Mouse (Mus musculus): ENCODE data around the gene 4930556J24Rik. TPM values are rescaled to one million over a fixed set of nuclear protein-coding genes. Genes with fewer than 3 reads are reported as not detected.

Gene 4930556J24Rik
- polyA plus RNA-seq, 1 experiment from 2014 or later, result 0.15 TPM

DNA sequence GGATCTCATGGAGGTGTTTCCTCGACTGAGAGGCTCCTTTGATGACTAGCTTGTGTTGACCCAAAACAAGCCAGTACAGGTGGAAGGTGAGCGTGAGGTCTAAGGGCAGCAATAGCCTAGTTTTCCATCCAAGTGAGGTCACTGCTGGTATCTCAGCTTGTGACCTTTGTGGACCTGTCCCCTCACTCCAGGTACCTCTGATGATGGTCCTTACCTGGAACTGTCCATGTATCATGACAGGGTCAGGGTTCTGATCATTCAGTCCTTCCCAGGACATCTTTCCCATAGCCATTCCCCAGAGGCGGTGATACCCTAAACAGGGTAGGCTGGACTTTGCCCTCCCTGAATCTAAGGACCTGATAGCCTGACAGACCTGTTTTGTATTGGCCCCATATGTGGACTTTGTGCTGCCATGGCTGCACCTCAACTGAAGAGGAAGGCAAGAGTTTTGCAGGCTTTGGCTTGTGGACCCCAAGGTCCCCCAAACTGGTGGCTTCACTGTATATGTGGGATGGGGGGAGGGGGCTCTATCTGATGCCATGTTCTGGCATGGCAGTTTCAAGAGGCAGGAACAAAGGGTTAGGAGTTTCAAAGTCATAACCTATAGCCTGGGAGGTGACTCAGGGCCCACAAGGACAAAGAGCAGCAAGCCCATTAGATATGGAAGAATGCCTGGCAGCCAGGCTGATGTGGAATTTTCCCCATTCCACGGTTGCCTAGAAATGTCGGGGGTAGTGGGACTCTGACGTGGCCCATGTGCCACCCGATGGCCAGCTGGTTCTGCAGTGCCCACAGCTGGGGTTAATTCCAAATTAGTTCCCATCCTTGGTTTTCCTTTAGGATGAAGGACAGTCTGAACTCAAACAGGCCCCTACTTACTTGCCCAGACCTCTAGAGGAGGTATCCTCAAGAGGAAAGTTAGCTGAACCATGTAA lies 6.0 kb upstream of the 4930556J24Rik start:
- 58% methylated on average over 7 of the region's 7 CpGs for WGBS
- Histone ChIP-seq H3K4me1 (replicated peaks; ENCODE audit: control insufficient read depth, insufficient read depth, low read length) (no peaks in the 10 kb centered on the region), H3K9me3 (ENCODE audit: control insufficient read depth, low read length) (no peaks in the 10 kb centered on the region), H3K9ac (ENCODE audit: low read length) (no peak overlapping the region), H3K4me3 (ENCODE audit: low read depth, low read length) (peak overlapping the region; percentile 41; the same call in 1 of the 2 replicates), H3K36me3 (ENCODE audit: control insufficient read depth, insufficient read depth, low read length) (peaks cover 33% of the 10 kb centered on the region), H3K4me2 (ENCODE audit: low read length) (peak overlapping the region; percentile 52), H3K27ac (ENCODE audit: low read depth) (peak overlapping the region; percentile 57), H3K27me3 (replicated peaks; ENCODE audit: control insufficient read depth, insufficient read depth, low read length) (peaks cover 23% of the 10 kb centered on the region)
- ATAC-seq (replicated peaks; ENCODE audit: low FRiP score, low TSS enrichment, low read depth) (no peak; the same call in 1 of the 2 replicates), DNase-seq (ENCODE audit: low spot score) (peak; percentile 65)

DNA sequence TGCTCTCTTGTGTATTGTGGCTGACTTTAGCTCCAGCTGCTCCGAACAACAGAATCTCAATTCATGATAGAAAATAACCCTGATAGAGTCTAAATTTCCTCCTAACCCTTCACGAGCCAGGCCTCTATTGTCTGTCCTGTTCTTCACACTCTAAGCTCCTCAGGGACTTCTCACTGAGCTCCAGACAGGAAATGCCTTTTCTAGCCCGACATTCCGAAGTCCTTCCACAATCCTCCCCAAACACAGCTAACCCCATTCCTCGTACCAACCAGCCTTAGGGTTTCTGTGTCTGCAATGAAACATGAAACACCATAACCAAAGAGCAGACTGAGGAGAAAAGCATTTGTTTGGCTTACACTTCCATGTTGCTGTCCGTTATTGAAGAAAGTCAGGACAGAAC lies 5.0 kb upstream of the 4930556J24Rik start:
- Histone ChIP-seq H3K9me3 (ENCODE audit: control insufficient read depth, low read length) (no peaks in the 10 kb centered on the region), H3K27me3 (replicated peaks; ENCODE audit: control insufficient read depth, insufficient read depth, low read length) (peaks cover 23% of the 10 kb centered on the region), H3K4me2 (ENCODE audit: low read length) (0 out of 2 replicates have a peak overlapping the region, but pooled peaks have one; percentile 4), H3K27ac (ENCODE audit: low read depth) (no peak overlapping the region), H3K36me3 (ENCODE audit: control insufficient read depth, insufficient read depth, low read length) (peaks cover 43% of the 10 kb centered on the region), H3K9ac (ENCODE audit: low read length) (no peak overlapping the region), H3K4me1 (replicated peaks; ENCODE audit: control insufficient read depth, insufficient read depth, low read length) (no peaks in the 10 kb centered on the region), H3K4me3 (ENCODE audit: low read depth, low read length) (no peak overlapping the region)
- DNase-seq (ENCODE audit: low spot score), result no peak
- WGBS, result 65% methylated on average over 6 of the region's 6 CpGs
- ATAC-seq (replicated peaks; ENCODE audit: low FRiP score, low TSS enrichment, low read depth), result no peak

DNA sequence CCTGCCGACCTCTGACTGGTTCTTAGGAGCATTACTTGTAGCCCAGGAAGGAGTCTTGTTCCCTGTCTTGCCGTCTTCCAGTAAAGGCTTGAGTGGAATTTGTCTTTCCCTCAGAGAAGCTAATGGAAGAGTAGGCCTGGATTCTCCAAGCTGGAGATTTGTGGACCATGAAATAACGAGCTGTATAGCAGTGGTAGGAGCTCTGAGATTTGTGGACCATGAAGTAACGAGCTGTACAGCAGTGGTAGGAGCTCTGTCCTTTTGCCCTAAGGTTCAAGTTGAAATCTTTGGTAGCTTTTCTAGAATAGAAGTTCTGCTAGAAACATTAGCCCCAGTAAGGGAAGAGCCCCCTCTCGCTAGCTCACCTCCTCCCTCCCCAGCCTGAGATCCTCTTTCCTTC lies 1.8 kb upstream of the 4930556J24Rik start:
- DNase-seq (ENCODE audit: low spot score) (no peak), ATAC-seq (replicated peaks; ENCODE audit: low FRiP score, low TSS enrichment, low read depth) (no peak)
- 91% methylated on average over 5 of the region's 5 CpGs for WGBS

DNA sequence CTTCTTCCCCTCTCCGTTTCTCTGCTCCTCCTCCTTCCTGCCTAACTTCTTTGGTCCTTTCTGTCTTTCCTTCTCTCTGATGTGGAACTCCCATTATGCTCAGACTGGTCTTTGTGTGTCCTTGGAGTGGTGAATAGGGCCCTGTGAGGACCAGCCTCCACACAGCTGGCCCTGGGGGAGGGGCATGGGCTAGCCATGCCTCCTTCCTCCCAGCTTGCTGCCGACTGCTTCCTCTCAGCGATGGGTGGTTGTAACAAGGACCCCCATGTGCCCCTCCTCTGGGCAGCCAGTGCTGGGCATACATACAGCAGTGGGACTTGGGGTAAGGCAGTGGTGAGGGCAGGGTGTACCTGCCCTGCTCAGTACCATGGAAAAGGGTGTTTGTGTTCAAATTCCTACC lies 2.3 kb downstream of the 4930556J24Rik start:
- H3K9me3 ChIP-seq (ENCODE audit: control insufficient read depth, low read length), result no peaks in the 10 kb centered on the region
- H3K27me3 ChIP-seq (replicated peaks; ENCODE audit: control insufficient read depth, insufficient read depth, low read length), result no peaks in the 10 kb centered on the region
- no peaks in the 10 kb centered on the region for H3K4me1 ChIP-seq (replicated peaks; ENCODE audit: control insufficient read depth, insufficient read depth, low read length)
- no peak overlapping the region for H3K4me2 ChIP-seq (ENCODE audit: low read length)
- H3K9ac ChIP-seq (ENCODE audit: low read length), result no peak overlapping the region
- DNase-seq (ENCODE audit: low spot score) (no peak), ATAC-seq (replicated peaks; ENCODE audit: low FRiP score, low TSS enrichment, low read depth) (no peak)
- H3K36me3 ChIP-seq (ENCODE audit: control insufficient read depth, insufficient read depth, low read length), result peaks cover 99% of the 10 kb centered on the region
- H3K4me3 ChIP-seq (ENCODE audit: low read depth, low read length), result no peak overlapping the region
- H3K27ac ChIP-seq (ENCODE audit: low read depth), result no peak overlapping the region
- 78% methylated on average over 3 of the region's 3 CpGs for WGBS

More for the DNA sequence above, 1.8 kb upstream of the 4930556J24Rik start:
- Histone ChIP-seq H3K4me2 (ENCODE audit: low read length) (no peak overlapping the region), H3K4me1 (replicated peaks; ENCODE audit: control insufficient read depth, insufficient read depth, low read length) (no peaks in the 10 kb centered on the region), H3K27me3 (replicated peaks; ENCODE audit: control insufficient read depth, insufficient read depth, low read length) (peaks cover 9% of the 10 kb centered on the region), H3K9ac (ENCODE audit: low read length) (no peak overlapping the region), H3K27ac (ENCODE audit: low read depth) (no peak overlapping the region), H3K36me3 (ENCODE audit: control insufficient read depth, insufficient read depth, low read length) (peaks cover 73% of the 10 kb centered on the region), H3K9me3 (ENCODE audit: control insufficient read depth, low read length) (no peaks in the 10 kb centered on the region), H3K4me3 (ENCODE audit: low read depth, low read length) (no peak overlapping the region)

DNA sequence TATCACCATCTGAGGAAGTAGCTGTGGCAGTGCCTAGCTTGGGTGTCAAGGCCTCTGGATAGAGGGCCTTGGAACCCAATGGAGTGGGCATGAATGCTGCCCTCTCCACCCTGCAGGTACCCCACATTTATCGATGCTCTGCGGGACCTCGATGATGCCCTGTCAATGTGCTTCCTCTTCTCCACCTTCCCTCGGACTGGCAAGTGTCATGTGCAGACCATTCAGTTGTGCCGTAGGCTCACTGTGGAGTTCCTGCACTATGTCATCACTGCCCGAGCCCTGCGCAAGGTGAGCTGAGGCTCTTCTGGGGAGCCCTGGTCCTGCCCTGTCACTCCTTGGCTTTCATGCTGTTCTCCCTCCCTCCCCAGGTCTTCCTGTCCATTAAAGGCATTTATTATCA lies 3.5 kb downstream of the 4930556J24Rik start:
- no peak overlapping the region for H3K4me3 ChIP-seq (ENCODE audit: low read depth, low read length)
- H3K27me3 ChIP-seq (replicated peaks; ENCODE audit: control insufficient read depth, insufficient read depth, low read length), result no peaks in the 10 kb centered on the region
- H3K9ac ChIP-seq (ENCODE audit: low read length), result no peak overlapping the region
- no peak overlapping the region for H3K27ac ChIP-seq (ENCODE audit: low read depth)
- H3K4me1 ChIP-seq (replicated peaks; ENCODE audit: control insufficient read depth, insufficient read depth, low read length), result no peaks in the 10 kb centered on the region
- ATAC-seq (replicated peaks; ENCODE audit: low FRiP score, low TSS enrichment, low read depth), result no peak
- H3K4me2 ChIP-seq (ENCODE audit: low read length), result no peak overlapping the region
- no peak for DNase-seq (ENCODE audit: low spot score)
- H3K9me3 ChIP-seq (ENCODE audit: control insufficient read depth, low read length), result no peaks in the 10 kb centered on the region
- WGBS, result 94% methylated on average over 7 of the region's 7 CpGs
- H3K36me3 ChIP-seq (ENCODE audit: control insufficient read depth, insufficient read depth, low read length), result peaks cover 99% of the 10 kb centered on the region

DNA sequence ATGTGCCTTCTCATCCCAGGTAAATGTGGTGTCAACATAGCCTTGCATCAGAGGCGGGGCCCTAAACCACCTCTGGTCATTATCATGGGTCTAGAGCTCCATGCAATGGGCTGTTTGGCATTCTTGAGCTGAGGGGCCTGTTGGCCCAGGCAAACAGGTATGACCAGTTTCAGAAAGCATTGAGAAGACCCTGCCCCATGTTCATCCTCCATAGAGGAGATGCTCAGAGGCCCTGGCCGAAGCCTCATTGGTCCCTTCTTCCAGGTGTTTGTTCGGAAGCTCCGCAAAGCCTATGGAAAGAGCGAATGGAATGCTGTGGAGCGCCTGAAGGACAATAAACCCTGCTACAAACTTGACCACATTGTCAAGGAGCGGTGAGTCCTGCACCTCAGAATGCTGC lies 6.2 kb downstream of the 4930556J24Rik start:
- Histone ChIP-seq H3K36me3 (ENCODE audit: control insufficient read depth, insufficient read depth, low read length) (peaks cover 80% of the 10 kb centered on the region), H3K27me3 (replicated peaks; ENCODE audit: control insufficient read depth, insufficient read depth, low read length) (no peaks in the 10 kb centered on the region), H3K9ac (ENCODE audit: low read length) (no peak overlapping the region), H3K4me1 (replicated peaks; ENCODE audit: control insufficient read depth, insufficient read depth, low read length) (peaks cover 1% of the 10 kb centered on the region; the same call in 1 of the 2 replicates), H3K27ac (ENCODE audit: low read depth) (no peak overlapping the region), H3K9me3 (ENCODE audit: control insufficient read depth, low read length) (no peaks in the 10 kb centered on the region), H3K4me3 (ENCODE audit: low read depth, low read length) (no peak overlapping the region), H3K4me2 (ENCODE audit: low read length) (no peak overlapping the region)
- ATAC-seq (replicated peaks; ENCODE audit: low FRiP score, low TSS enrichment, low read depth) (no peak), DNase-seq (ENCODE audit: low spot score) (no peak)
- WGBS, result 84% methylated on average over 7 of the region's 7 CpGs

DNA sequence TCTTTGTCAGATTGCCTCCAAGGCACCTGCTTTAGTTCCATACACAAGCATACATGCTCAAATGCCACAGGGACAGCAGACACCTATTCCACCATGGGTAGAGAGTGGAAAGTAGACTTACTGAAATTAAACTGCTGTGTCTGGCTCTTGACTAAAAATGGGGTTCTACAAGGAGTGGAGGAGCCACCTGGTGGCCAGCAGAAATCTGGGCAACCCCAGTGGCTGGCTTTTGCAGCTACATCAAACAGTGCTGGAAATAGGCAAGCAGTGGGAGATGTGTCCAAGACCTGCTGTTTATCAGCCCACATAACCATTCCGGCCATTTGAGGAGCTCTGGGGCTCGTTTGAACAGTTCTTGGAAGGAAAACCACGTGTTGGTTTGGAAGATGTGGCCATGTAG lies 6.7 kb downstream of the 4930556J24Rik start:
- ATAC-seq (replicated peaks; ENCODE audit: low FRiP score, low TSS enrichment, low read depth), result no peak
- Histone ChIP-seq H3K4me2 (ENCODE audit: low read length) (no peak overlapping the region), H3K36me3 (ENCODE audit: control insufficient read depth, insufficient read depth, low read length) (peaks cover 75% of the 10 kb centered on the region), H3K4me3 (ENCODE audit: low read depth, low read length) (no peak overlapping the region), H3K9ac (ENCODE audit: low read length) (no peak overlapping the region), H3K27ac (ENCODE audit: low read depth) (no peak overlapping the region), H3K27me3 (replicated peaks; ENCODE audit: control insufficient read depth, insufficient read depth, low read length) (no peaks in the 10 kb centered on the region), H3K9me3 (ENCODE audit: control insufficient read depth, low read length) (no peaks in the 10 kb centered on the region), H3K4me1 (replicated peaks; ENCODE audit: control insufficient read depth, insufficient read depth, low read length) (peaks cover 7% of the 10 kb centered on the region; the same call in 1 of the 2 replicates)
- 85% methylated on average over 3 of the region's 3 CpGs for WGBS
- DNase-seq (ENCODE audit: low spot score), result no peak

DNA sequence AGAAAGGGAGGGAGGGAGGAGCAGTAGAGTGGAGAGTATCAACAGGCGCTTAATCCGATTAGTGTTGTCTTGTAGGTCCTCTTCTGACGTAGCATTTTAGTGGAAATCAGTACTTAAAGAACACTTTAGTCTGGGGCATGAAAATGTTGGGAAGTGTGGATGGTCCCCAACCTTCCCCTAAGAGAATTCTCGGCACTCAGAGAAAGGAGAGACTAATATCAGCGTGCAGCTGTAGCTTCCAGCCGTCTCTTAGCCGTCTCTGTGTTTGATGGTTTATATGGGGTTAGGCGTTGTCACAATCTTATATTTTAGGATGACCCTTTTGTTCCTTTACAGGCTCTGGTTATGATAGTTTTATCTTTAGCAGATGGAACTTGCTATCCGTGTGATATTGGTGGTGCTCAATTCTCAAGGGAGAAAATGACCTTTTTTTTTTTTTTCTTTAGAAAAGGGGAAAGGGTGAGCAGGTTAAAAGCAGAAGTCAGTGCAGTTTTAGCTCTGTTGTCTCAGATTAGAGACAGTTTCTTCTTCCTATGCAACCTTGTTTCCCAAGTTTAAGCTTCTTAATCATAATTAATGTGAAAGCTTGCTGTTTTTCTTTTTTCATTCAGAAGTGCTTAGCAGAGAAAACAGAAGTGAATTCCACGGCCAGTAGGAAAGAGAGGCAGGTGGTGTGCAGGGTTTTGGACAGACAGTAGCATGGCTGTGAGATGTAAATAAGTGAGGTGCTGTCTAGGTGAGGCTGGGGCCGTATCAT lies 12.0 kb downstream of the 4930556J24Rik start:
- Histone ChIP-seq H3K9me3 (ENCODE audit: control insufficient read depth, low read length) (no peaks in the 10 kb centered on the region), H3K4me1 (replicated peaks; ENCODE audit: control insufficient read depth, insufficient read depth, low read length) (peaks cover 10% of the 10 kb centered on the region; the same call in 1 of the 2 replicates), H3K9ac (ENCODE audit: low read length) (peak overlapping the region; percentile 93), H3K4me3 (ENCODE audit: low read depth, low read length) (peak overlapping the region; percentile 87), H3K36me3 (ENCODE audit: control insufficient read depth, insufficient read depth, low read length) (peaks cover 23% of the 10 kb centered on the region), H3K27ac (ENCODE audit: low read depth) (peak overlapping the region; percentile 70), H3K27me3 (replicated peaks; ENCODE audit: control insufficient read depth, insufficient read depth, low read length) (no peaks in the 10 kb centered on the region), H3K4me2 (ENCODE audit: low read length) (peak overlapping the region; percentile 79)
- WGBS, result 14% methylated on average over 11 of the region's 11 CpGs
- DNase-seq (ENCODE audit: low spot score), result peak; percentile 41
- 0 out of 2 replicates have a peak, but pooled peaks have one; percentile 20 for ATAC-seq (replicated peaks; ENCODE audit: low FRiP score, low TSS enrichment, low read depth)
